ENCODE assay signal across 19 mouse cellular contexts in the genomic region with DNA sequence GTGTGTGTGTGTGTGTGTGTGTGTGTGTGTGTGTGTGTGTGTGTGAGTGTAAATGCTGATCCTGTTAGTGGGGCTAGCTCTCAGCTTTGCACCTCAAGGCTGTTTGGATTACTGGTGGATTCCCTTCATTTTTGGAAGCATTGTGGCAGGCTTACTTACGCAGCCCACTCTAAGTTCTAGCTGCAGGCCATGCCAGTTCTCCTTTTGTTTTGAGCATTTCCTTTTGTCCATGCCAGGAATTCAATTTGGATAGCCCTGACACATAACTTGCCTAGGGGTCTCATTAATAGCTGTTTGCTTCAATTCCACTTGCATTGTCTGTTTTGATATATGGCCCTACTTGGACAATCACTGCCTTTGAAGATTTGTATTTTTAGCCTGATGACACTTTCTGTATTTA.
DNase-seq lines count a peak whose midpoint lies in the region; ATAC-seq and TF ChIP-seq lines count a peak whose summit lies in the region.
"Had no signal": no experiment of that assay in that cellular context is flagged by ENCODE, and none has a peak within 500 bp of the region (broad histone marks: within the 10 kb centered on the region; RNA-seq: fewer than 3 reads in every experiment).

No protein-coding gene starts in this region.

- WGBS in hindbrain, embryonic 12.5 days: 23% methylated on average over 1 of the region's 1 CpGs
- 45% methylated on average over 1 of the region's 1 CpGs for whole genome bisulfite sequencing in hindbrain, postnatal 0 days
- 12% methylated on average over 1 of the region's 1 CpGs for WGBS in neural tube, embryonic 11.5 days
- 9% methylated on average over 1 of the region's 1 CpGs for WGBS in midbrain, embryonic 14.5 days

- H3K4me2 ChIP-seq in hindbrain, embryonic 12.5 days (replicated peaks): no peak overlapping the region
- H3K4me2 ChIP-seq in hindbrain, postnatal 0 days (ENCODE audit: low read depth, low read length): no peak overlapping the region
- no peak overlapping the region for H3K4me2 ChIP-seq in neural tube, embryonic 11.5 days (ENCODE audit: low read depth)
- no peak overlapping the region for H3K4me2 ChIP-seq in midbrain, embryonic 14.5 days (ENCODE audit: low read length)
- H3K4me2 ChIP-seq: heart, embryonic 11.5 days; limb, embryonic 13.5 days had no signal

- H3K9me3 ChIP-seq in hindbrain, embryonic 12.5 days (replicated peaks): no peaks in the 10 kb centered on the region
- no peaks in the 10 kb centered on the region for H3K9me3 ChIP-seq in hindbrain, postnatal 0 days (ENCODE audit: low read length)
- H3K9me3 ChIP-seq in neural tube, embryonic 11.5 days (ENCODE audit: control insufficient read depth, low read length): no peaks in the 10 kb centered on the region
- H3K9me3 ChIP-seq in midbrain, embryonic 14.5 days (ENCODE audit: control insufficient read depth, low read length): no peaks in the 10 kb centered on the region
- H3K9me3 ChIP-seq: limb, embryonic 13.5 days had no signal

- no peak for TF ChIP-seq CTCF in hindbrain, postnatal 0 days (IDR thresholded peaks at IDR 0.05; ENCODE audit: low read depth)

- no peaks in the 10 kb centered on the region for H3K36me3 ChIP-seq in hindbrain, embryonic 12.5 days
- H3K36me3 ChIP-seq in hindbrain, postnatal 0 days (ENCODE audit: insufficient read depth, low read length): no peaks in the 10 kb centered on the region
- no peaks in the 10 kb centered on the region for H3K36me3 ChIP-seq in neural tube, embryonic 11.5 days (ENCODE audit: control insufficient read depth, insufficient read depth, low read length)
- no peaks in the 10 kb centered on the region for H3K36me3 ChIP-seq in midbrain, embryonic 14.5 days (ENCODE audit: control insufficient read depth, insufficient read depth, low read length)
- H3K36me3 ChIP-seq: limb, embryonic 13.5 days had no signal

- intact Hi-C loops in heart, postnatal 25 days (cut with DNase I): loop anchor here (10.0 kb wide), 1 partner anchor 65 kb away; no protein-coding TSS in a partner anchor

- H3K27me3 ChIP-seq in hindbrain, embryonic 12.5 days: no peaks in the 10 kb centered on the region
- H3K27me3 ChIP-seq in hindbrain, postnatal 0 days (ENCODE audit: insufficient read depth, low read length): no peaks in the 10 kb centered on the region
- no peaks in the 10 kb centered on the region for H3K27me3 ChIP-seq in neural tube, embryonic 11.5 days (ENCODE audit: control insufficient read depth, insufficient read depth, low read length)
- no peaks in the 10 kb centered on the region for H3K27me3 ChIP-seq in midbrain, embryonic 14.5 days (ENCODE audit: control insufficient read depth, insufficient read depth, low read length)
- H3K27me3 ChIP-seq: limb, embryonic 13.5 days had no signal

- H3K4me1 ChIP-seq in hindbrain, embryonic 12.5 days: no peaks in the 10 kb centered on the region
- H3K4me1 ChIP-seq in hindbrain, postnatal 0 days (ENCODE audit: insufficient read depth, low read length): no peaks in the 10 kb centered on the region
- H3K4me1 ChIP-seq in neural tube, embryonic 11.5 days (ENCODE audit: control insufficient read depth, insufficient read depth, low read length): peaks cover 3% of the 10 kb centered on the region; the same call in 1 of the 2 replicates
- H3K4me1 ChIP-seq in midbrain, embryonic 14.5 days (ENCODE audit: control insufficient read depth, insufficient read depth, low read length): 0 out of 2 replicates have a peak, but pooled peaks cover 4% of the 10 kb centered on the region
- H3K4me1 ChIP-seq: limb, embryonic 13.5 days had no signal

- no peak overlapping the region for H3K4me3 ChIP-seq in hindbrain, embryonic 12.5 days
- H3K4me3 ChIP-seq in hindbrain, postnatal 0 days (ENCODE audit: low read length): no peak overlapping the region
- H3K4me3 ChIP-seq in neural tube, embryonic 11.5 days (ENCODE audit: low read depth, low read length): no peak overlapping the region
- no peak overlapping the region for H3K4me3 ChIP-seq in midbrain, embryonic 14.5 days (replicated peaks; ENCODE audit: low read depth, low read length)
- H3K4me3 ChIP-seq: limb, embryonic 13.5 days had no signal

- DNase-seq in hindbrain, postnatal 0 days (ENCODE audit: low spot score): no peak
- no peak for DNase-seq in neural tube, embryonic 11.5 days (ENCODE audit: low spot score)
- DNase-seq in neural tube, embryonic 10.5 days (ENCODE audit: extremely low spot score, low spot score): no peak
- DNase-seq in fat pad, adult 2 months (ENCODE audit: extremely low read depth, low read depth, low spot score): peak; percentile 7
- peak; percentile 51 for DNase-seq in midbrain, embryonic 14.5 days
- no peak for DNase-seq in heart, adult 8-10 months (ENCODE audit: low spot score)
- DNase-seq in heart, postnatal 25 days (ENCODE audit: low spot score): no peak
- DNase-seq: adrenal gland, postnatal 25 days; cerebellum, adult 8-10 months; gastrocnemius, postnatal 25 days; heart, postnatal 14 days; right cerebral cortex, postnatal 14 days had no signal

- no peak overlapping the region for H3K27ac ChIP-seq in hindbrain, embryonic 12.5 days
- H3K27ac ChIP-seq in hindbrain, postnatal 0 days: no peak overlapping the region
- no peak overlapping the region for H3K27ac ChIP-seq in neural tube, embryonic 11.5 days (ENCODE audit: low read depth, low read length)
- H3K27ac ChIP-seq in midbrain, embryonic 14.5 days (replicated peaks; ENCODE audit: low read depth, low read length): no peak overlapping the region
- H3K27ac ChIP-seq: limb, embryonic 13.5 days; liver, embryonic 14.5 days; stomach, postnatal 0 days had no signal

- ATAC-seq in hindbrain, embryonic 12.5 days (ENCODE audit: low FRiP score): peak; percentile 54; the same call in 1 of the 2 replicates
- no peak for ATAC-seq in hindbrain, postnatal 0 days
- ATAC-seq in neural tube, embryonic 11.5 days (ENCODE audit: insufficient read depth, low FRiP score, low TSS enrichment): 0 out of 2 replicates have a peak, but pooled peaks have one; percentile 46
- ATAC-seq in midbrain, embryonic 14.5 days (ENCODE audit: low FRiP score, low TSS enrichment): peak; percentile 50; the same call in 1 of the 2 replicates
- ATAC-seq: activated CD4-positive, CD25-positive, alpha-beta regulatory T cell, adult 4 months; lung, postnatal 0 days had no signal

- no peak overlapping the region for H3K9ac ChIP-seq in hindbrain, embryonic 12.5 days
- H3K9ac ChIP-seq in hindbrain, postnatal 0 days (replicated peaks; ENCODE audit: low read length): no peak overlapping the region
- no peak overlapping the region for H3K9ac ChIP-seq in neural tube, embryonic 11.5 days (ENCODE audit: low read length)
- H3K9ac ChIP-seq in midbrain, embryonic 14.5 days (replicated peaks; ENCODE audit: low read length): no peak overlapping the region
- H3K9ac ChIP-seq: limb, embryonic 13.5 days; liver, embryonic 14.5 days had no signal

Comparison
In these comparisons a context has a peak if more than half of its experiments do, and no peak if none do; other contexts are left out.
1. DNase-seq: peak in fat pad, adult 2 months (single experiment) and midbrain, embryonic 14.5 days (single experiment); none in hindbrain, postnatal 0 days (single experiment), neural tube, embryonic 11.5 days (single experiment), neural tube, embryonic 10.5 days (single experiment), heart, adult 8-10 months (single experiment) and heart, postnatal 25 days (single experiment).